Mouse (Mus musculus): ENCODE results near the gene Tnnt3.

The Tnnt3 gene

DNA sequence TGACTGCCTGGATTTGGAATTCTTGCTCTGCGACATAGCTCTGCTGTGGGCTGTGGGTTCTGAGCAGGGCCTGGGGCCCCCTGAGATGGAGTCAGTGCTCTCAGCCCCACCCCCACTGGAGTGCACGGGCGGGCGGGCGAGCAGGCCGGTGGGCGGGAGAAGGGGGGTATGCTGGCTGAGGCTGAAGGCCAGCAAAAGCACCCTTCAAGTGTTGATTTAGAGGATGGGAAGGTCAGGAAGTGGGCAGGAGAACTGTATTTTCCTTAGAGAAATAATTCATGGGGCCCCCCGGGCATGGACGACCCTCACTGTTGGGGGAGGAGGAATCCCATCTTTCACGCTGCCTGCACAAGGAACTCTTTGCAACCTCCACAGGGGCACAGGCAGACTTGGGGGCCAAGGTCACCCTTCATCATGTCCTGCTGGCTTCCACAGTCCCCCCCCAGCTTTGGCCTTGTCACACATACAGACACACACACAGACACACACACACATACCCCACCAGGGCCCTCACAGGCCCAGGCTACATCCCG lies 44.2 kb downstream of the Tnnt3 start:
- no peak for DNase-seq (ENCODE audit: low spot score in 2 of 2)

DNA sequence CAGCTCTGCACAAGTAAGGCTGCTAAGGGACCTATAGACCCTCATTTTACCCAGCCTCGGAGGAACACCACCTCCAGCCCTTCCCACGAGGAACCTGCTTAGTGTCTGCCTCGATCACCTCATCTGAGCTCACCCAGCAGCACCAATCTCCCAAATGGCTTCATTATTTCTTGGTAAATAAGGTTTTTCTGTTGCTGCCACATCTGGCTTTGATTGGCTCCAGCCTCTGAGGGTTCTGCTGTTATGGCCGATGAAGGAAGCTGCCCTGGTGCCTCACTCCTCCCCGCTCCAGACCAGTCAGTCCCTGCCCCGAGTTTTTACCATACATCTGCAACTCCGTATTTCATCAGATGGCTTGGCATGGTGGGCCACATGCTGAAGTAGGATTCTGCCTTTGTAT lies 47.3 kb downstream of the Tnnt3 start:
- DNase-seq (ENCODE audit: low spot score in 2 of 2), result no peak

DNA sequence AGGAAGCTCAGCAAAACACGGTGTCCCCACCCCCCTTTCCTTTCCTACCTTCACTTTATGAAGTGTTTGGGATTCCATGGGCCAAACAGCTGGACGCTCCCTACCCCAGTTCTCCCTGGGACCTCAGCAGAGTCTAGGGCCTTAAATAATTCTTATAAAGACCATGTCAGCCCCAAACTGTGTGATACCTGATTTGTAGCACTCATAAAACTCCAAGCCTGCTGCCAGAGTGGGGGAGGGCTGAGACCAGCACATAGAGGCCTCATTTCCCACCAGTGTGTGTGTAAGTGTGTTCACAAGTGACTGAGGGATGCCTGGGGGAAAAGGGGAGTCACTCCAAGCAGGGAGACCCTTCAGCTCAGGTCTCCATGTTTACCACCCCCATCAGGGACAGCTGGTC lies 49.2 kb downstream of the Tnnt3 start:
- no peak for DNase-seq (ENCODE audit: low spot score in 2 of 2)

GRCm38 (mm10) chr7:142548706-142549105 lies 50.1 kb downstream of the Tnnt3 start:
- no peak for DNase-seq (ENCODE audit: low spot score in 2 of 2)

GRCm38 (mm10) chr7:142549941-142550763 lies 51.5 kb downstream of the Tnnt3 start:
- DNase-seq (ENCODE audit: low spot score in 2 of 2), result no peak

GRCm38 (mm10) chr7:142550935-142551373 lies 52.3 kb downstream of the Tnnt3 start:
- no peak for DNase-seq (ENCODE audit: low spot score in 2 of 2)

DNA sequence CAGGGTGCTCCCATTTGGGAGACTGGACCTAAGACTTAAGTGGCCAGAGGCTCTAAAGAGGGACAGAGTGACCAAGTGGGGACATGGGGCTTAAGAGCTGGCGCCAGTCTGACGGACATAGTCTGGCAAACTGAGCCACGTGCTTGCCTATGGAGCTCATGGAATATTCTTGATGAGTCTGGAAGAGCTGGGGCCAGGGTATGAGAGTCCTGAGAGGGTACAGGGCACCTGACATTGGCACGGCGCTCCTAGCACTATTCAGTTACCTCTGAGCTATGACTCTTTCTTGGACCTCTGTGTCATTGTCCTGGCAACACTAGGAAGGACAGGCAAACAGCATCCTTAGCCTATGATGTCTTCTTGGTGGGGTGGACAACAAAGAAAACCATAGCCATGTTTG lies 53.1 kb downstream of the Tnnt3 start:
- no peak for DNase-seq (ENCODE audit: low spot score in 2 of 2)

DNA sequence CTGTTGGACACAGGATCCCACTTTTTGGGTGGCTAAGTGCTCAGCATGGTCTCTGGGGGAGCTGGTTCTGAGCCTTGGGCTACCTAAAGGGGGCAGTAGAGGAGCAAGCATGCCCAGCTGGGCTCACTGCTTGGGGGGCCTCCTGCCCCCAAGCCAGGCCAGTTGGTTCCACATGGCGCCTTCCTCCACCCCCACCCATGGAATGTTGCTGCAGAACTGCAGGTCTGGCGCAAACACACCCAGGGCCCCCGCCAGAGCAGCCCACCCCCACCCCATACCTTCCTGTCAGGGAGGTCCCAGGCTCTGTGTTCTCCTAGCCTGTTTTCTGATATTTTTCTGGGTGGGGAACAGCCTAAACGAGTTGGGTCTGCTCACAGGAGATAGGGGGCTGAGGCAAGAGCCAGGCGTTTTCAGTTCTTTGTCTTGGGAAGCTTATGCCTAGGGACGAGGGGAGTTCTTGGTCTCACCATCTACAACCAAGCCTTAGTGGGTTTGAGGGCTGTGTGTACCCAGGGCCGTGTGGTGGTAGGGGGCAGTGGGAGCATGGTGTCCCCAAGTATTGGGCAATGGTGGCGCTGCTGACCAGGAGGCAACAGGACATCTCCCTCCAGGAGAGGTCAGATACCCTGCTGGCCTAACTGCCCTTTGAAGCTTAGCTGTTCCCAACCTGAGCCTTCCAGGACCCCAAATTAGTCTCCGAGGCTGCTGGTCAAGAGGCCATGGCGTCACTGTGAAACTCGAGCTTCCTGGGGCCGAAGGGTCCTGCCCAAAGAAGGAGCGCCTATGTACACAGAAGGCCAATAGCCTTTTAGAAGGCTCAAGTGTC lies 54.2 kb downstream of the Tnnt3 start:
- no peak for DNase-seq (ENCODE audit: low spot score in 2 of 2)

- no peak for DNase-seq (ENCODE audit: low spot score in 2 of 2)
Measured at GRCm38 (mm10) chr7:142553417-142554335, 55.0 kb downstream of the Tnnt3 start.

DNA sequence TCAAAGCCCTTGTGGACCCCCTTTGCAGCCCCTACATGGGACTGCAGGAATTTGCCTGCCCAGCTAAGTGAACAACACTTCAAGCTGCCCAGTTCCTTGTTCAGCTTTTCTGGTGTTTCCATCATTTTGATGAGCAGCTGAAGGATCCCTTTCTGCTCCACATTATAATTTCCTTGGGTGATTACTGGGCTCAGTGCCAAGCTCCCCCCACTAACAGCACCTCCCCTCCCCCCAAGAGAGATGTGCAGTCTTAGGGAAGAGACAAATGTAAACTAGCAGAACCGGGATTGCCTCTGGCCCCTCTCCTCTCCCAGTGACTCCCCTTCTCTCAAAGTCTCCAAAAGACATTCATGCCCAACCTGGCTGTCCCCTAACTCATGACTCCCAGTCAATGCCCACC lies 56.0 kb downstream of the Tnnt3 start:
- DNase-seq (ENCODE audit: low spot score in 2 of 2), result no peak

DNA sequence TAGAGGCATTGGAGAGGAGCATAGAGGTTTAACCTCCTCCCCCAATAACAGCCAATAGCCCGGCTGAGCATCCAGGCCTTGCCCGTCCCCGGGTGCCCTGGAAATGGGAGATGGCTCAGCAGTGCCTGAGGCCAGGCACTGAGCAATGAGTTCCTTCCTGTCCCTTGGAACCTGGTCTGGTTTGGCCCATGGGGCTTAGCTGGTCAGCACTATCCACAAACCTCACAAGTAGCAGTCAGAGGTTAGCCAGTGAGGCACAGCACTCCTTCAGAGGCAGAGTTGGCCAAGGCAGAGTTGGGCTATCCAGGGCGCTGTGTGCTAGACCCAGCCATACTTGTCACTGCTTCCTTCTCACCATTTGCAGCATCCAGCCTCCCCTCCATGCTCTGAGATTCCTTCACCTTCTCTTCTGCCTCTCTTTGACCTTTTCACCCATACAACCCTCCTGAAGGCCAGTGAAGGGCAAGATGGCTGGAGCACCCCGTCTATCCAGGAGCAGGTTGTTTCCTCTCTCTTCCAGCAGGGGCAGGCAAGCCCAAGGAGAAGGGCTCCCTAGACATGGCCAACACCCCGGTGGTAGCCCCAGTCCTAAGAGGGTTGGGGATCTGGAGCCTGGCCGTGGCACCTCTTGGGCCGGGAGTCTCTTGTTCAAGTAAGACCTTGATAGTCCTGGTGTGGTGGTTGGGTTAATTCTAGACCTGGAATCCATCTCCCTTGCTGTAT lies 56.9 kb downstream of the Tnnt3 start:
- DNase-seq (ENCODE audit: low spot score in 2 of 2), result no peak

- DNase-seq (ENCODE audit: low spot score in 2 of 2), result no peak
Measured at GRCm38 (mm10) chr7:142556089-142556476, 57.4 kb downstream of the Tnnt3 start.

GRCm38 (mm10) chr7:142557696-142558095 lies 59.1 kb downstream of the Tnnt3 start:
- DNase-seq (ENCODE audit: low spot score in 2 of 2), result no peak

DNA sequence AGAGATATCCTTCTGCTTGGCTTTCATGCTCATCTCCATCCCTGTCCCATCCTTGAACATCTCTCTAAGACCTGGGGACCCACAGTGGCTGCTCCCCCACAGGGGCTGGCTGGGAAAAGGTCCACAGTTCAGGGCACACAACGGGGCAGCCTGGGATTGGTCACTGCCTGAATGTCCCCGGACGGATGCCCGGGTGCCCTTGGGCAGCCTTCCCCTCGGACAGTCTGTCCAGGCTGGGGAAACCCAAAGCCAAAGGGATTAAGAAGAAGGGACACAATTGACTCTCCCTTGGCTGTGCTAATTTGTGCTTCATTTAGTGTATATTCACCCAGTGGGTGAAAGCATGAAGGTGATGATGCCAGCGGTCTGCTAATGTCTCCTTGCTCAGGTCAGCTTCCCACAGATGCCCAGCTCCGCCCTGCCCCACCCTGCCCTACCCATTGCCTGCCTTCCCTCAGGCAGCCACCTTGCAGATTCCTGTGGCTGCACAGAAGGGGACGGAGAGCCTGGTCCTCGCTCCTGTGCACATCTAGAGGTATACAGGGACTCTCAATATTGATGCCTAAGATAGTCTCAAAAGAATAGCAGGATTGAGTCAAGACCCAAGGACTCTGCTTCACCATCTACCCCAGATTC lies 60.0 kb downstream of the Tnnt3 start:
- no peak for DNase-seq (ENCODE audit: low spot score in 2 of 2)

GRCm38 (mm10) chr7:142559651-142560175 lies 61.1 kb downstream of the Tnnt3 start:
- no peak for DNase-seq (ENCODE audit: low spot score in 2 of 2)

- no peak for DNase-seq (ENCODE audit: low spot score in 2 of 2)
Measured at GRCm38 (mm10) chr7:142560942-142561855, 62.6 kb downstream of the Tnnt3 start.

DNA sequence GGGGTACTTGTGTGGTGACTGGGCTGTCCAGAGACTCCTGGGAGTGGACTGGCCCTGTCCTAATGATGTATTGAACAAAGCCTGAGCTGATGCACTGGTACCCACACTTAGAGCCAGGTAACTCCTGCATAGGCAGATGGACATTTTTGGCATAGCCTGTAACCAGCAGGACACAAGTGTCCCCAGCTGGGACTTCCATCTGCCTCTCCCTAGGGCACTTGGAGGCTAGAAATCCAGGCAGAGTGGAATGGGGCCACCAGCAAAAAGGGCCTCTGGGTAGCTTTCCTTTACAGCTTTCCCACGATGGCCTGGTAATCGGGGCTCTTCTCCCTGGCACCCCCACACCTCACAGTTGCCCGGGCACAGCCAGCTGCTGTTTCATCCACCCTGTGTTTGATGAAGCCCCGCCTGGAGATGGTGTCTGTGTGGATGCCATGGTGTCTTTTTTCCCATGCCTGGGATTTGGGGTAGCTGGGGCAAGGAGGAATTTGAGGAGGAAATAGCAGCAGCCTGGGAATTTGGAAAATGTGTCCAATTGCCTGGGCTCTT lies 63.3 kb downstream of the Tnnt3 start:
- DNase-seq (ENCODE audit: low spot score in 2 of 2), result no peak

GRCm38 (mm10) chr7:142563168-142563567 lies 64.5 kb downstream of the Tnnt3 start:
- DNase-seq (ENCODE audit: low spot score in 2 of 2), result no peak

Measured in natural killer cell, adult 2 months (primary cell).